Mouse (Mus musculus): Measurements from ENCODE around the gene Uevld. TPM values are rescaled to one million over a fixed set of nuclear protein-coding genes. Genes with fewer than 3 reads are reported as not detected.

Gene Uevld
- polyA plus RNA-seq, 1 experiment, result 4.0 TPM

DNA sequence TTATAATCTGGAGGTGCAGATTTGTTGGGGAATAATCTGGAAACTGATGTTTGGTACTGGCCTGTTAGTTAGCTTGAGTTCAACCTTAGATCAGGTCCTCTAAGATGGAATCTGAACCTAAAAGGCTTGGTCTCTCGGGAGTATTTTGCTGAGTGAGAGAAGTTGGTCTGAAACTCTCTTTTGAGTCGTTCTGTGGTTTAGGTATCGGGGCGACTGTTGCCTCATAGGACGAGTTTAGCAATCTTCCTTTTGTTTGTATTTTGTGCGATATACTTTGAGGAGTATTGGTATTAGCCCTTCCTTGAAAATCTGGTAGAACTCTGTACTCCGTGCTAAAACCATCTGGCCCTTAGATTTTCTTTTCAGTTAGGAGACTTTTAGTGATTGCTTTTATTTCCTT is 5.7 kb upstream of the Uevld start:
- no peak overlapping the region for H3K27ac ChIP-seq (ENCODE audit: insufficient read depth, low read depth, low read length)
- H3K4me1 ChIP-seq (ENCODE audit: control insufficient read depth, insufficient read depth, low read length), result peaks cover 6% of the 10 kb centered on the region; the same call in 1 of the 2 replicates
- no peak for DNase-seq
- 87% methylated on average over 7 of the region's 7 CpGs for WGBS
- H3K4me3 ChIP-seq (ENCODE audit: insufficient read depth, low read depth, low read length), result no peak overlapping the region
- no peak for TF ChIP-seq POLR2A (IDR thresholded peaks at IDR 0.05; ENCODE audit: low read depth, low read length)
- no peak for TF ChIP-seq CTCF (conservative IDR thresholded peaks at IDR 0.05; ENCODE audit: insufficient read depth, insufficient read length, low read depth, low read length)
- no peaks in the 10 kb centered on the region for H3K27me3 ChIP-seq (replicated peaks; ENCODE audit: control insufficient read depth, insufficient read depth, low read length)
- H3K36me3 ChIP-seq (ENCODE audit: control insufficient read depth, insufficient read depth, low read length), result no peaks in the 10 kb centered on the region

GRCm38 (mm10) chr7:46962806-46963618 is 4.7 kb upstream of the Uevld start:
- H3K27ac ChIP-seq (ENCODE audit: insufficient read depth, low read depth, low read length), result peak overlapping the region; percentile 56; the same call in 1 of the 2 replicates
- peaks cover 6% of the 10 kb centered on the region; the same call in 1 of the 2 replicates for H3K4me1 ChIP-seq (ENCODE audit: control insufficient read depth, insufficient read depth, low read length)
- TF ChIP-seq CTCF (conservative IDR thresholded peaks at IDR 0.05; ENCODE audit: insufficient read depth, insufficient read length, low read depth, low read length) (peak; percentile 54), POLR2A (IDR thresholded peaks at IDR 0.05; ENCODE audit: low read depth, low read length) (no peak)
- no peak overlapping the region for H3K4me3 ChIP-seq (ENCODE audit: insufficient read depth, low read depth, low read length)
- H3K36me3 ChIP-seq (ENCODE audit: control insufficient read depth, insufficient read depth, low read length), result no peaks in the 10 kb centered on the region
- WGBS, result under 1% methylated on average over 9 of the region's 9 CpGs
- H3K27me3 ChIP-seq (replicated peaks; ENCODE audit: control insufficient read depth, insufficient read depth, low read length), result no peaks in the 10 kb centered on the region
- peak; percentile 79 for DNase-seq

DNA sequence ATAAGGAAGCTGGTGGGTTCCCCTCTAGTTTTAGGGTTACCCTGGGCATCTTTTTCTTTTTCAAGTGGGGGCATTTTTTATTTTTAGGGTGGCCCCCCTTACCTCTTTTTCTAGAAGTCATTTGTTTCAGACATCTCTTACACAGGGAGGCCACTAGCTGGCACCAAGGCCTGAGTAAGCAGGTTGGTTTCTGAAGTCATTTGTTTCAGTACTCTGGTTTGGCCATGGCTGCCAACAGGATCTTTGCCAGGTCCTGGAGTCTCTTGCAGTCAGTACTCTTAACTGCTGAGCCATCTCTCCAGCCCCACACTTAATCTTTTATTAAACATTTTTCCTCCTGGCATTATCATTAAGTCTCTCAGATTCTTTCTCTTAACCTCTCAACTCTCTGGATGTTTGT is 3.8 kb upstream of the Uevld start:
- TF ChIP-seq POLR2A (IDR thresholded peaks at IDR 0.05; ENCODE audit: low read depth, low read length), result no peak
- Histone ChIP-seq H3K27ac (ENCODE audit: insufficient read depth, low read depth, low read length) (no peak overlapping the region), H3K27me3 (replicated peaks; ENCODE audit: control insufficient read depth, insufficient read depth, low read length) (no peaks in the 10 kb centered on the region), H3K4me3 (ENCODE audit: insufficient read depth, low read depth, low read length) (no peak overlapping the region), H3K36me3 (ENCODE audit: control insufficient read depth, insufficient read depth, low read length) (no peaks in the 10 kb centered on the region), H3K4me1 (ENCODE audit: control insufficient read depth, insufficient read depth, low read length) (peaks cover 6% of the 10 kb centered on the region; the same call in 1 of the 2 replicates)
- DNase-seq, result peak; percentile 54

DNA sequence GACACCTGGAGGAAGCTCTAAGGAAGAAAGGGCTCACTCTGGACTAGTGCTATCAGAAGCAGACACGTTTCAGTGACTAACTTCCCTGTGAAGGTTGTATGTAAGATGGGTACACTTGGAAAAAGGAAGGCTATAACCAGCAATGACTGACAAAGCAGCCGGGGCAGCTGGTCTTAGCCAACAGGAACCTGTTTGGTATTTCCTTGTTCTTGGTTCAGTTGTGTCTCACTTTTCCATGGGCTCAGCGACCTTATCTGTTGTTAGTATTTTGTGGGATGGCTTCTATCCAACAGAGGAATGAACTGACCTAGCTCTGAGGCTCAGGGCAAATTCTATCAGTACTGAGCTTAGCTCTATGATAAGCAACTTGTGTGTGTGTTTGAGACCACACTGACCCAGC is 2.7 kb upstream of the Uevld start:
- no peak overlapping the region for H3K27ac ChIP-seq (ENCODE audit: insufficient read depth, low read depth, low read length)
- no peak overlapping the region for H3K4me3 ChIP-seq (ENCODE audit: insufficient read depth, low read depth, low read length)
- H3K27me3 ChIP-seq (replicated peaks; ENCODE audit: control insufficient read depth, insufficient read depth, low read length), result no peaks in the 10 kb centered on the region
- DNase-seq, result peak; percentile 25
- TF ChIP-seq POLR2A (IDR thresholded peaks at IDR 0.05; ENCODE audit: low read depth, low read length) (no peak), CTCF (conservative IDR thresholded peaks at IDR 0.05; ENCODE audit: insufficient read depth, insufficient read length, low read depth, low read length) (no peak)
- H3K4me1 ChIP-seq (ENCODE audit: control insufficient read depth, insufficient read depth, low read length), result peaks cover 6% of the 10 kb centered on the region; the same call in 1 of the 2 replicates
- 50% methylated on average over 3 of the region's 3 CpGs for WGBS
- no peaks in the 10 kb centered on the region for H3K36me3 ChIP-seq (ENCODE audit: control insufficient read depth, insufficient read depth, low read length)

- H3K4me3 ChIP-seq (ENCODE audit: insufficient read depth, low read depth, low read length), result peak overlapping the region; percentile 79; the same call in 1 of the 2 replicates
- H3K4me1 ChIP-seq (ENCODE audit: control insufficient read depth, insufficient read depth, low read length), result peaks cover 6% of the 10 kb centered on the region; the same call in 1 of the 2 replicates
- no peak overlapping the region for H3K27ac ChIP-seq (ENCODE audit: insufficient read depth, low read depth, low read length)
- H3K36me3 ChIP-seq (ENCODE audit: control insufficient read depth, insufficient read depth, low read length), result no peaks in the 10 kb centered on the region
- no peak for DNase-seq
- WGBS, result 14% methylated on average over 9 of the region's 9 CpGs
- H3K27me3 ChIP-seq (replicated peaks; ENCODE audit: control insufficient read depth, insufficient read depth, low read length), result no peaks in the 10 kb centered on the region
- TF ChIP-seq POLR2A (IDR thresholded peaks at IDR 0.05; ENCODE audit: low read depth, low read length) (no peak), CTCF (conservative IDR thresholded peaks at IDR 0.05; ENCODE audit: insufficient read depth, insufficient read length, low read depth, low read length) (no peak)
Observed at GRCm38 (mm10) chr7:46958853-46959252, 526 bp upstream of the Uevld start.

GRCm38 (mm10) chr7:46935847-46936246 is 22.5 kb downstream of the Uevld start:
- Histone ChIP-seq H3K36me3 (ENCODE audit: control insufficient read depth, insufficient read depth, low read length) (no peaks in the 10 kb centered on the region), H3K27ac (ENCODE audit: insufficient read depth, low read depth, low read length) (no peak overlapping the region), H3K27me3 (replicated peaks; ENCODE audit: control insufficient read depth, insufficient read depth, low read length) (no peaks in the 10 kb centered on the region), H3K4me1 (ENCODE audit: control insufficient read depth, insufficient read depth, low read length) (no peaks in the 10 kb centered on the region), H3K4me3 (ENCODE audit: insufficient read depth, low read depth, low read length) (no peak overlapping the region)
- peak; percentile 54 for DNase-seq
- 16% methylated on average over 4 of the region's 4 CpGs for WGBS
- no peak for TF ChIP-seq POLR2A (IDR thresholded peaks at IDR 0.05; ENCODE audit: low read depth, low read length)
- TF ChIP-seq CTCF (conservative IDR thresholded peaks at IDR 0.05; ENCODE audit: insufficient read depth, insufficient read length, low read depth, low read length), result peak; percentile 53

DNA sequence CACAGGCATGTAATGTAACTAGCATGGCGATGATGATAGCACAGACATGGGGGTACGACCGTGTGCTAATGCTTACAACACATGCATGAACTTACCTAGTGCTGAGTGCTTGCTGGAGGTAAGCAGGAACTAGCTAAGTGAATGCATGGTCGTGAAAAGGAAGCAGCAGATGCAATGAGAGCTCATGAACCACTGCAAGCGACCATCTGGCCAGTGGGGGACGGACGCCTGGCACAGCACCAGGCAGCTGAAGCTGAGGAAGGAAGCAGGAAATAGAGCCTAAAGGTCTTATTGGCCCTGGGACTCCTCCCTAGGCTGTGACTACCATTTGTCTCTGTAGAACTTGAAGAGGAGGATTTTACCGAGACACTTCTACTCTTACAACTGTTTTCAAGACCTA is 23.5 kb downstream of the Uevld start:
- no peaks in the 10 kb centered on the region for H3K36me3 ChIP-seq (ENCODE audit: control insufficient read depth, insufficient read depth, low read length)

More for the DNA sequence above, 23.5 kb downstream of the Uevld start:
- no peaks in the 10 kb centered on the region for H3K4me1 ChIP-seq (ENCODE audit: control insufficient read depth, insufficient read depth, low read length)
- no peak for DNase-seq
- no peaks in the 10 kb centered on the region for H3K27me3 ChIP-seq (replicated peaks; ENCODE audit: control insufficient read depth, insufficient read depth, low read length)
- H3K27ac ChIP-seq (ENCODE audit: insufficient read depth, low read depth, low read length), result no peak overlapping the region
- WGBS, result 63% methylated on average over 8 of the region's 8 CpGs
- TF ChIP-seq CTCF (conservative IDR thresholded peaks at IDR 0.05; ENCODE audit: insufficient read depth, insufficient read length, low read depth, low read length) (no peak), POLR2A (IDR thresholded peaks at IDR 0.05; ENCODE audit: low read depth, low read length) (no peak)
- no peak overlapping the region for H3K4me3 ChIP-seq (ENCODE audit: insufficient read depth, low read depth, low read length)
